Mouse (Mus musculus): Measurements from ENCODE around the gene Ddias. TPM values are rescaled to one million over a fixed set of nuclear protein-coding genes. Genes with fewer than 3 reads are reported as not detected.

Gene Ddias
- polyA plus RNA-seq, 1 experiment from 2014 or later, result 10.0 TPM

DNA sequence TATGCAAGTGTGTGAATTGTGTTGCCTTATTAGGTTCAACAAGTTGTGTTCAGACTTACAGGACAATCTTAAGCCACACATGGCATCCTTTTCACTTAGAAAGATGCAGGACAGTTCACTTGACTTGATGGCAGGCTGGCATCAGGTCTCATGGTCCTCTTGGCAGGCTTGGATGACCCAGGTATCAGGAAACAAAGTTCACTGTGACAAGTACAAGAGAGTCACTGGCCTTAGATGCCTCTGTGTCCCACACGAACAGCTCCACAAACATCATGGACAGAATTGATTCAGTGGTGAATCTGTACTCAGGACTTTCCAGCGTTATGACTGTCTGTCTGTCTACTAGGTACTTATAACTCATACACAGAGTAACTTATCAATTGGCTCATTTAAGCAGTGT lies 39.7 kb downstream of the Ddias start:
- no peaks in the 10 kb centered on the region for H3K9me3 ChIP-seq (replicated peaks; ENCODE audit: control insufficient read depth, low read length)
- no peak overlapping the region for H3K4me2 ChIP-seq (ENCODE audit: low read depth, low read length)
- H3K27me3 ChIP-seq (ENCODE audit: control insufficient read depth, insufficient read depth, low read depth, low read length), result no peaks in the 10 kb centered on the region
- 60% methylated on average over 2 of the region's 2 CpGs for WGBS (ENCODE audit: insufficient replicate concordance)
- no peak for ATAC-seq (ENCODE audit: low read depth)
- no peaks in the 10 kb centered on the region for H3K36me3 ChIP-seq (ENCODE audit: control insufficient read depth, insufficient read depth)
- no peaks in the 10 kb centered on the region for H3K4me1 ChIP-seq (ENCODE audit: control insufficient read depth, low read depth, low read length)
- no peak overlapping the region for H3K27ac ChIP-seq (ENCODE audit: low read length)
- H3K4me3 ChIP-seq (ENCODE audit: low read depth, low read length), result no peak overlapping the region
- H3K9ac ChIP-seq (ENCODE audit: low read depth, low read length), result no peak overlapping the region

DNA sequence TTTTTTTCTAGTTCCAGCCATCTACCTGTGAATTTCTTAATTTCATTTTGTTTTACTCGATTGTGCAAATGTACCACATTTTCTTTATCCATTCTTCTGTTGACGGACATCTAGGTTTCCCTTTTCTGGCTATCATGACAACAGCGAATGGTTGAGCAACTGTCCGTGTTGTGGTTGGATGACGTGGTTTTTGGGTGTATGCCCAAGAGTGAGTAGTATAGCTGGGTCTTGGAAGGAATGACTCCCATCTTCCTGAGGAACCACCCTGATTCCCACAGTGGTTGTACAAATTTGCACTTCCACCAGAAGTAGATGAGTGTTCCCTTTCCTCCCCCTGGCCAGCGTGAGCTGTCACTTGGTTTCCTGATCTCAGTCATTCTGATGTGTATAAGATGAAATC lies 41.7 kb downstream of the Ddias start:
- H3K9ac ChIP-seq (ENCODE audit: low read depth, low read length), result no peak overlapping the region
- no peaks in the 10 kb centered on the region for H3K9me3 ChIP-seq (replicated peaks; ENCODE audit: control insufficient read depth, low read length)
- H3K27me3 ChIP-seq (ENCODE audit: control insufficient read depth, insufficient read depth, low read depth, low read length), result no peaks in the 10 kb centered on the region
- no peak overlapping the region for H3K4me3 ChIP-seq (ENCODE audit: low read depth, low read length)
- WGBS (ENCODE audit: insufficient replicate concordance), result 48% methylated on average over 6 of the region's 6 CpGs
- H3K27ac ChIP-seq (ENCODE audit: low read length), result no peak overlapping the region
- H3K4me1 ChIP-seq (ENCODE audit: control insufficient read depth, low read depth, low read length), result no peaks in the 10 kb centered on the region
- no peak overlapping the region for H3K4me2 ChIP-seq (ENCODE audit: low read depth, low read length)
- no peak for ATAC-seq (ENCODE audit: low read depth)
- no peaks in the 10 kb centered on the region for H3K36me3 ChIP-seq (ENCODE audit: control insufficient read depth, insufficient read depth)

DNA sequence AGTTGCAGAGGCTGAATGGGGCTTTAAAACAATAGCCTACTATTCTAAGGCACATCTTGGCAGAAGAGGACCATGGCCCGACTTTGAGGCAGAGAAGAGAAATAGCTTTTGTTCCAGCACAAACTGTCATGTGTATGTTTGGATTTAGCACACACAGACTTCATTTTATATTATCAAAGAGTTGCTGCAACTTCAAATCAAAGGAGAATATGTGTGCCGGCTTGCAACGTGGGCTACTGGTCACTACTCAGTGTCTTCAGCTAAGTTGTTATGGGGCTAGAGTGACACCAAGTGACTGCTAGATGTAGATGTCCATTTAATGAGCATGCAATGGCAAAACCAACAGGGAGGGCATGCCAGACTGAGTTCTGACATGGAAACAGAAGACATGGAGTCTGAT lies 46.1 kb downstream of the Ddias start:
- Histone ChIP-seq H3K9ac (ENCODE audit: low read depth, low read length) (no peak overlapping the region), H3K4me1 (ENCODE audit: control insufficient read depth, low read depth, low read length) (no peaks in the 10 kb centered on the region), H3K9me3 (replicated peaks; ENCODE audit: control insufficient read depth, low read length) (no peaks in the 10 kb centered on the region), H3K4me2 (ENCODE audit: low read depth, low read length) (no peak overlapping the region), H3K4me3 (ENCODE audit: low read depth, low read length) (no peak overlapping the region), H3K36me3 (ENCODE audit: control insufficient read depth, insufficient read depth) (no peaks in the 10 kb centered on the region), H3K27me3 (ENCODE audit: control insufficient read depth, insufficient read depth, low read depth, low read length) (no peaks in the 10 kb centered on the region), H3K27ac (ENCODE audit: low read length) (no peak overlapping the region)
- 55% methylated on average over 3 of the region's 3 CpGs for WGBS (ENCODE audit: insufficient replicate concordance)
- ATAC-seq (ENCODE audit: low read depth), result no peak

DNA sequence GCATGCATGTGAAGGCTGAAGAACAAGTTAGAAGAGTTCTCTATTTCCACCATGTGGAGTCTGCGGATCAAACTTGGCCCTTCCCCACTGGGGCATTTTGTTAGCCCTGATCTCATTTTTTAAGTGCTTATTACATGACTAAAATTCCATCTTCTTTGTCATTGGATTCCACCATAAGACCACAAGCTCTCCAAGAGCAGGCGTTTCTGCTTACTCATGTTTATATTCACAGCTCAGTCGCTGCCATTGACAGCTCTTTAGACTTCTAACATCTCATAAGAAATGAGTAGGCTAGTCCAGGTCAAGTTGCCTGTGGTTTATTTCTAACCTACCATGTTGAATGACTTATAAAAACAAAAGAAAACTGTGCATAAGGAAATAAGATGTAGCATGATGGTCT lies 47.8 kb downstream of the Ddias start:
- WGBS (ENCODE audit: insufficient replicate concordance), result 74% methylated on average over 3 of the region's 3 CpGs
- ATAC-seq (ENCODE audit: low read depth), result no peak

DNA sequence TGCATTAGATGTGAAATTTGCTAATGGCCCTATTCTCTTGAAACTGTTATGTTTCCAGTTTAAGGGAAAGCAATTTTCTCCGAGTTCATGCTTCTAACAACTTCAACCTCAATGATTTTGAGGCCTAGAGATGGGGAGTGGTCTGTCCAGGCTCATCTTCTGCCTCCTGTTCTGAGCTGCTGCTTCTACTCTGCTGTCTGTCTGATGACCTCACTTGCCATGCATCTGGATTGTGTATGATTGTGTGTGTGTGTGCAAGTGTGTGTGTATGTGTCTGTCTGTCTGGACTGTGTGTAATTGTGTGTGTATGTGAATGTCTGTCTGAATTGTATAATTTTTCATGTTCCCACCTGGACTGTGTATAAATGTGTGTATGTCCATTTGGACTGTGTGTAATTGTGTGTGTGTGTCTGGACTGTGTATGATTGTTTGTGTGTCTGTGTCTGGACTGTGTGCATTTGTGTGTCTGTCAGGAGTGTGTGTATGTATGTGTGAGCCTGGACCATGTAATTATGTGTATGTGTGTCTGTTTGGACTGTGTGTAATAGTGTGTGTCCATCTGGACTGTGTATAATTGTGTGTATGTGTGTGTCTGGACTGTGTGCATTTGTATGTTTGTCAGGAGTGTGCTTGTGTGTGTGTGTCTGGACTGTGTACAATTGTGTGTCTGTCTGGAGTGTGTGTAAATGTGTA lies 51.5 kb downstream of the Ddias start:
- no peak overlapping the region for H3K27ac ChIP-seq (ENCODE audit: low read length)
- no peak for ATAC-seq (ENCODE audit: low read depth)

More for the DNA sequence above, 47.8 kb downstream of the Ddias start:
- Histone ChIP-seq H3K36me3 (ENCODE audit: control insufficient read depth, insufficient read depth) (no peaks in the 10 kb centered on the region), H3K4me1 (ENCODE audit: control insufficient read depth, low read depth, low read length) (no peaks in the 10 kb centered on the region), H3K4me3 (ENCODE audit: low read depth, low read length) (no peak overlapping the region), H3K27me3 (ENCODE audit: control insufficient read depth, insufficient read depth, low read depth, low read length) (no peaks in the 10 kb centered on the region), H3K4me2 (ENCODE audit: low read depth, low read length) (no peak overlapping the region), H3K27ac (ENCODE audit: low read length) (no peak overlapping the region), H3K9ac (ENCODE audit: low read depth, low read length) (no peak overlapping the region), H3K9me3 (replicated peaks; ENCODE audit: control insufficient read depth, low read length) (no peaks in the 10 kb centered on the region)

DNA sequence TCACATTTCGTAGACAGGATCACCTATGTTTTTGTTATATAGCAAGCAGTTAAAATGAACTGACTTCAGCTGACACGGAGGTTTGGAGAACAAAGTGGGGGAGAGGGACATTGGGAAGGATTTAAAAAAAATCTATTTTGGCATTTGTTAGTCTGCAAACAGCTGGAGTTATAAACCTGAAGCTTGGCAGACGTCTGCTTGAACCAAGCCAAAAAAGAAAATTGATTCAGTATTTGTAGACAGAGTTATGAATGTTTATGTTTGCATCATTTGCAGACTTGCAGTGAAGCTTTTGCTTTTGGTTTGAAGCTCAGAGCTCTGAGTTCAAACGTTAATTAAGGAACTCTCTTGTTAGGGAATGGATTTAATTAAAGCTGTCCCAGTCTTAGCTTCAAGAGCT lies 52.2 kb downstream of the Ddias start:
- Histone ChIP-seq H3K4me1 (ENCODE audit: control insufficient read depth, low read depth, low read length) (no peaks in the 10 kb centered on the region; the same call in 1 of the 2 replicates), H3K9ac (ENCODE audit: low read depth, low read length) (no peak overlapping the region), H3K36me3 (ENCODE audit: control insufficient read depth, insufficient read depth) (no peaks in the 10 kb centered on the region), H3K27ac (ENCODE audit: low read length) (no peak overlapping the region), H3K4me3 (ENCODE audit: low read depth, low read length) (no peak overlapping the region), H3K27me3 (ENCODE audit: control insufficient read depth, insufficient read depth, low read depth, low read length) (no peaks in the 10 kb centered on the region), H3K4me2 (ENCODE audit: low read depth, low read length) (no peak overlapping the region), H3K9me3 (replicated peaks; ENCODE audit: control insufficient read depth, low read length) (no peaks in the 10 kb centered on the region)
- WGBS (ENCODE audit: insufficient replicate concordance), result 50% methylated on average over 4 of the region's 4 CpGs
- no peak for ATAC-seq (ENCODE audit: low read depth)

More for the DNA sequence above, 51.5 kb downstream of the Ddias start:
- no peaks in the 10 kb centered on the region for H3K36me3 ChIP-seq (ENCODE audit: control insufficient read depth, insufficient read depth)
- H3K4me3 ChIP-seq (ENCODE audit: low read depth, low read length), result no peak overlapping the region
- no peaks in the 10 kb centered on the region; the same call in 1 of the 2 replicates for H3K4me1 ChIP-seq (ENCODE audit: control insufficient read depth, low read depth, low read length)
- H3K9me3 ChIP-seq (replicated peaks; ENCODE audit: control insufficient read depth, low read length), result no peaks in the 10 kb centered on the region
- 31% methylated on average over 1 of the region's 1 CpGs for WGBS (ENCODE audit: insufficient replicate concordance)
- H3K9ac ChIP-seq (ENCODE audit: low read depth, low read length), result no peak overlapping the region
- no peak overlapping the region for H3K4me2 ChIP-seq (ENCODE audit: low read depth, low read length)
- H3K27me3 ChIP-seq (ENCODE audit: control insufficient read depth, insufficient read depth, low read depth, low read length), result no peaks in the 10 kb centered on the region

DNA sequence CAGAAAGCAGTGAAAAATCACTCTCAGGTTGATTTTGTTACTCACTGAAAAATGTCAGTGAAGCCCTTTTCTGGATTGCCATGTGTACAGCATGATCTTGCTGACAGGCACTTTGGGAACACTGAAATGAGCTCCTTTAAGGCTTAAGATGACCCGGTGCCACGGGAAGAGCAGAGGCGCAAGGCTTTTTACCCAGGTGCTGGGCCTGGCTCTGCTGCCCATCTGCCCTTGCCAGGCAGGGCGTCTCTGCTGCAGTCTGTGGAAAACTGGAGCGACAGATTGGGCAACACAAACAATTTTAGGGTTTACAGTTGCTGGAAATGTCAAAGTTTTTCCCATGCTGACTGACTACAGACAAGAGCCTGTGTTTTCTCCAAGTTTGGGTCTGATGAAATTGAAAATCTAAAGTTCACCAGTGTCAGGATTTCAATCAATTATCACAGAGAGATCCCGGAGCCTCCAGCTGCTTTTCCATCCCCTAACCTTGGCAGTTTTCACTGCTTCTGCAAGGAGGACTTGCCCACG lies 53.0 kb downstream of the Ddias start:
- Histone ChIP-seq H3K36me3 (ENCODE audit: control insufficient read depth, insufficient read depth) (no peaks in the 10 kb centered on the region), H3K9ac (ENCODE audit: low read depth, low read length) (no peak overlapping the region), H3K4me1 (ENCODE audit: control insufficient read depth, low read depth, low read length) (no peaks in the 10 kb centered on the region; the same call in 1 of the 2 replicates), H3K9me3 (replicated peaks; ENCODE audit: control insufficient read depth, low read length) (no peaks in the 10 kb centered on the region), H3K4me3 (ENCODE audit: low read depth, low read length) (no peak overlapping the region), H3K27me3 (ENCODE audit: control insufficient read depth, insufficient read depth, low read depth, low read length) (no peaks in the 10 kb centered on the region), H3K4me2 (ENCODE audit: low read depth, low read length) (no peak overlapping the region), H3K27ac (ENCODE audit: low read length) (no peak overlapping the region)
- WGBS (ENCODE audit: insufficient replicate concordance), result 55% methylated on average over 7 of the region's 7 CpGs
- no peak for ATAC-seq (ENCODE audit: low read depth)

DNA sequence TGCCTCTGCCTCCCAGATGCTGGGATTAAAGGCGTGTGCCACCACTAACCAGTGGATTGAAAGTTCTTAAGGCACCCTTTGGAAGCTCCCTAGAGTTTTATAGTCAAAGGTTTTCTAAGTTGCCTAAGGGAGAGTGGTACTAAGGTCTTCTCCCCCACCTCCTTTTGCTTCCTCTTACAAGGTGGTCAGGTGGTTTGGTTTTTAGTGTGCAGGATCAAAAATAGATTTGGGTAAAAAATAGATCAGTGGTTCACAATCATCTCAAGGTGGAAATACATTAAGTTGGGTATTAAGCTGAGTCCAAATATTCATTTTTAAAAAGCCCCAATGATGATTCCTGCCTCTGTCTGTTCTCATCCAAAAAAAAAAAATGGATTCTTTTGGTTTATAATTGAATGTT lies 53.6 kb downstream of the Ddias start:
- Histone ChIP-seq H3K9ac (ENCODE audit: low read depth, low read length) (no peak overlapping the region), H3K4me2 (ENCODE audit: low read depth, low read length) (no peak overlapping the region)

DNA sequence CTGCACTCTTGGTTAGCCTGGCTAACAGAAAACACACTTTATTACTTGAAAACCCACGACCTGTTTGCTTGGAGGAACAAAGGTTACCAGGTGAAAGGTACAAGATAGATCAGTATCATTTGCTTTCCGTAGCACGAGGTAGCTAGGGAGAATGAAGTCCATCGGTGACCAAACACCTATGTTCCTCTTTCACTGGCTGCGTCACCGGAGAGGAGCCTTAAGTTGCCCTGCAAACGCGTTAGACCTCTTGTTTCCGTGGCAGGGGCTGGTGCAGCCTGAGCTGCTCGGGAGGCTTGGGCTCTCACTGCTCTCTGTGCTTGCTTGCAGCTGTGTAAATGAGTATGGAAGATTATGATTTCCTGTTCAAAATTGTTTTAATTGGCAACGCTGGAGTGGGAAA lies 54.4 kb downstream of the Ddias start:
- Histone ChIP-seq H3K9me3 (replicated peaks; ENCODE audit: control insufficient read depth, low read length) (no peaks in the 10 kb centered on the region), H3K9ac (ENCODE audit: low read depth, low read length) (no peak overlapping the region; the same call in 1 of the 2 replicates)

More for the DNA sequence above, 53.6 kb downstream of the Ddias start:
- H3K27ac ChIP-seq (ENCODE audit: low read length), result no peak overlapping the region
- no peak for ATAC-seq (ENCODE audit: low read depth)
- no peaks in the 10 kb centered on the region for H3K9me3 ChIP-seq (replicated peaks; ENCODE audit: control insufficient read depth, low read length)
- H3K4me3 ChIP-seq (ENCODE audit: low read depth, low read length), result no peak overlapping the region
- WGBS (ENCODE audit: insufficient replicate concordance), result 53% methylated on average over 1 of the region's 1 CpGs
- H3K4me1 ChIP-seq (ENCODE audit: control insufficient read depth, low read depth, low read length), result no peaks in the 10 kb centered on the region; the same call in 1 of the 2 replicates
- no peaks in the 10 kb centered on the region for H3K27me3 ChIP-seq (ENCODE audit: control insufficient read depth, insufficient read depth, low read depth, low read length)
- H3K36me3 ChIP-seq (ENCODE audit: control insufficient read depth, insufficient read depth), result no peaks in the 10 kb centered on the region

More for the DNA sequence above, 54.4 kb downstream of the Ddias start:
- Histone ChIP-seq H3K27me3 (ENCODE audit: control insufficient read depth, insufficient read depth, low read depth, low read length) (no peaks in the 10 kb centered on the region), H3K4me2 (ENCODE audit: low read depth, low read length) (no peak overlapping the region), H3K27ac (ENCODE audit: low read length) (no peak overlapping the region), H3K4me3 (ENCODE audit: low read depth, low read length) (no peak overlapping the region), H3K36me3 (ENCODE audit: control insufficient read depth, insufficient read depth) (no peaks in the 10 kb centered on the region), H3K4me1 (ENCODE audit: control insufficient read depth, low read depth, low read length) (no peaks in the 10 kb centered on the region; the same call in 1 of the 2 replicates)
- WGBS (ENCODE audit: insufficient replicate concordance), result 61% methylated on average over 11 of the region's 11 CpGs
- ATAC-seq (ENCODE audit: low read depth), result peak; percentile 47
